Mouse (Mus musculus) small intestine, adult 2 months (tissue): ENCODE data around the gene Zfhx3. TPM values are rescaled to one million over a fixed set of nuclear protein-coding genes. Genes with fewer than 3 reads are reported as not detected.
A peak's percentile ranks its signal among the peaks of the same experiment; 100 is the strongest.

Experiments
- H3K27ac ChIP-seq: fragments of 200-500 bp; 2 replicates; pipeline ENCODE4 v1.5.1; 2012; ENCODE audit warnings: low read depth, low read length, control low read depth, inconsistent platforms; ENCODE audit not compliant: insufficient read depth
- H3K27me3 ChIP-seq: fragments of 200-500 bp; 2 replicates; pipeline ENCODE4 v1.6.1; 2012; ENCODE audit warnings: mild to moderate bottlenecking, moderate library complexity, low read length, inconsistent platforms; ENCODE audit not compliant: control insufficient read depth, insufficient read depth
- H3K36me3 ChIP-seq: fragments of 200-500 bp; 2 replicates; pipeline ENCODE4 v1.6.1; 2012; ENCODE audit warnings: mild to moderate bottlenecking, low read length, control low read depth, inconsistent platforms; ENCODE audit not compliant: control insufficient read depth, insufficient read depth
- H3K4me1 ChIP-seq: fragments of 200-500 bp; 2 replicates; pipeline ENCODE4 v1.6.1; 2012; ENCODE audit warnings: low read length, inconsistent platforms, mixed read lengths; ENCODE audit not compliant: control insufficient read depth, insufficient read depth, insufficient read length
- H3K4me3 ChIP-seq: fragments of 200-500 bp; 2 replicates; pipeline ENCODE4 v1.5.1; 2012; ENCODE audit warnings: low read depth, mild to moderate bottlenecking, control low read depth, inconsistent platforms, low read length, moderate library complexity
- CTCF ChIP-seq: fragments of 200-500 bp; IDR thresholded peaks from 2 replicates; pipeline ENCODE4 v1.5.1; 2012; ENCODE audit warnings: low read depth, mild to moderate bottlenecking, control low read depth, inconsistent platforms, low read length, moderate library complexity, mixed read lengths; ENCODE audit not compliant: insufficient replicate concordance, insufficient read length; ENCODE audit errors: extremely low read depth
- POLR2A ChIP-seq: fragments of 200-500 bp; IDR thresholded peaks from 2 replicates; pipeline ENCODE4 v1.6.1; 2012; ENCODE audit warnings: low read depth, mild to moderate bottlenecking, control low read depth, inconsistent platforms, low read length, moderate library complexity
- WGBS: fragments of 180-500 bp; shearing (Covaris S2); methylation state at CpG from one replicate; pipeline ENCODE4 v1.1.7; 2018; 5-methylcytosine and 5-hydroxymethylcytosine counted together
- polyA plus RNA-seq: library from polyadenylated mRNA; depleted of rRNA; stranded (reverse); fragments of >200 nt; gene quantifications from 2 replicates; pipeline ENCODE4 v1.2.3, GENCODE M21; 2012

The Zfhx3 gene
- polyA plus RNA-seq, 1 experiment = 2.0 TPM

DNA sequence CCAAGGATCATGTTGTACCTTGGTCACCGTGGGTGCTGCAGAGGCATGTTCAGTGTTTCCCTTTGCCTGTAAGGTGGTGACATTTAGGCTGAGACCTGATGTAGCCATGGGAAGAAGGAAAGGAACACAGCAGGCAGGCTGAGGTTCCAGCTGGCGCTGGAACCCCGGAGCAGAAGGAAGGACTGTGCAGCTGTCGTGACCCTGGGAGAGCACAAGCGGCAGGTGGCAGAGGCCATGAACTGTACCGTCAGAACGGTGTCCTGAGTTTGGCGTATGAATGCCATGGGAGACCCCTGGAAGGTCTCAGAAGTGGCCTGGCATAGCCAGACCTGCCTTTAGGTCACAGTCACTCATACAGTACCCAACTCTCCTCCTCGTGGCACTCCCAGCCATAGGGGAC is 939.6 kb downstream of the Zfhx3 start:
- Histone ChIP-seq H3K27me3 (no peaks in the 10 kb centered on the region), H3K36me3 (no peaks in the 10 kb centered on the region), H3K4me3 (no peak overlapping the region), H3K27ac (no peak overlapping the region), H3K4me1 (no peaks in the 10 kb centered on the region; the same call in none of the 2 replicates)
- TF ChIP-seq POLR2A = no peak
- TF ChIP-seq CTCF = no peak
- 84% methylated on average over 9 of the region's 9 CpGs for WGBS

GRCm38 (mm10) chr8:108883381-108883780 is 940.9 kb downstream of the Zfhx3 start:
- 79% methylated on average over 6 of the region's 6 CpGs for WGBS
- Histone ChIP-seq H3K27ac (no peak overlapping the region), H3K4me3 (no peak overlapping the region), H3K4me1 (peaks cover 1% of the 10 kb centered on the region), H3K36me3 (no peaks in the 10 kb centered on the region), H3K27me3 (no peaks in the 10 kb centered on the region)
- TF ChIP-seq POLR2A = no peak
- no peak for TF ChIP-seq CTCF

DNA sequence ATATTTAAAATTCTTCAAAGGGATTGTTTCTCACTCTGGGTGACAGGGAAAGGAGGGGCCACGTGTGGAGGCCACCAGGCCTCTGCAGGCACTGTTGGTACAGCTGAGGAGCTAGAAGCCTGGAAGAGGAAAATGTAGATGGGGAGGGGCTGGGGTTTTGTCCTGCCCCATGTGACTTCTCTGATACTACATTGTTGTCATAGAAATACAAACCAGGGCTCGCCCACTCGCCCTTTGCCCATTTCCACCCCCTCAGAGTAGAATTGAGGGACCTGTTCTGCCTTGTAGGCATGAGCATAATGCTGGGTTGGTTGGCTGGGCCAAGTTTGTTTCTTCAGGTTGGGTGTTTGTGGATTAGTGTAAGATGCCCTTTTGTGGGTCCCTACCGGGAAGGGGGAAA is 942.5 kb downstream of the Zfhx3 start:
- H3K4me1 ChIP-seq = peaks cover 1% of the 10 kb centered on the region
- TF ChIP-seq CTCF (no peak), POLR2A (no peak)
- H3K27ac ChIP-seq = no peak overlapping the region
- no peaks in the 10 kb centered on the region for H3K36me3 ChIP-seq
- H3K27me3 ChIP-seq = no peaks in the 10 kb centered on the region
- no peak overlapping the region for H3K4me3 ChIP-seq
- 39% methylated on average over 4 of the region's 4 CpGs for WGBS

GRCm38 (mm10) chr8:108885450-108885849 is 943.0 kb downstream of the Zfhx3 start:
- Histone ChIP-seq H3K36me3 (no peaks in the 10 kb centered on the region), H3K4me1 (peaks cover 1% of the 10 kb centered on the region), H3K27me3 (no peaks in the 10 kb centered on the region), H3K4me3 (no peak overlapping the region), H3K27ac (no peak overlapping the region)
- TF ChIP-seq POLR2A = no peak
- TF ChIP-seq CTCF = no peak
- WGBS = 76% methylated on average over 14 of the region's 14 CpGs

- 92% methylated on average over 12 of the region's 12 CpGs for WGBS
- Histone ChIP-seq H3K27ac (no peak overlapping the region), H3K4me3 (no peak overlapping the region), H3K36me3 (no peaks in the 10 kb centered on the region), H3K27me3 (no peaks in the 10 kb centered on the region), H3K4me1 (peaks cover 1% of the 10 kb centered on the region)
- TF ChIP-seq CTCF (no peak), POLR2A (no peak)
Measured at GRCm38 (mm10) chr8:108885861-108886260, 943.4 kb downstream of the Zfhx3 start.

GRCm38 (mm10) chr8:108886599-108887255 is 944.3 kb downstream of the Zfhx3 start:
- no peaks in the 10 kb centered on the region for H3K36me3 ChIP-seq
- TF ChIP-seq POLR2A (no peak), CTCF (peak; percentile 84)
- peak overlapping the region; percentile 41 for H3K4me3 ChIP-seq
- H3K27ac ChIP-seq = peak overlapping the region; percentile 32; the same call in 1 of the 2 replicates
- 8% methylated on average over 12 of the region's 12 CpGs for WGBS
- no peaks in the 10 kb centered on the region for H3K27me3 ChIP-seq
- peaks cover 1% of the 10 kb centered on the region for H3K4me1 ChIP-seq

DNA sequence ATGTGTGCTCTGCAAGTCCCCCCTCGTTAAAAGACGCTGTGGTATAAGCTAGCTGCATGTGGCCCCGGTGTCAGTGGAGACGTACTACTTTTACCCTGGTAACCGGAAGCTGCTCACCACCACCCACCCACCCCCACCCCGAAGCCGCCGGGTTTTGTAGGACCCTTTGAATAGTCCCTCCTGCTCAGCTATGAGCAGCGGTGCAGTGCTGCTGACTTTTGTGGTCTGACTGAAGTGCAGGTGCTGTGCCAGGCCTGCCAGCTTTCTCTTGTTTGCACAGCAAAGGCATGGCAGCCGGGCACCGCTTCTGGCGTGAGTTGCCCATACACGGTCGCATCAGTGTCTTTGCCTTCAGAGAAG is 944.8 kb downstream of the Zfhx3 start:
- no peak for TF ChIP-seq POLR2A
- no peak for TF ChIP-seq CTCF
- peaks cover 1% of the 10 kb centered on the region for H3K4me1 ChIP-seq
- WGBS = 51% methylated on average over 14 of the region's 14 CpGs
- 0 out of 2 replicates have a peak overlapping the region, but pooled peaks have one; percentile 41 for H3K4me3 ChIP-seq
- H3K36me3 ChIP-seq = no peaks in the 10 kb centered on the region
- H3K27me3 ChIP-seq = no peaks in the 10 kb centered on the region
- H3K27ac ChIP-seq = no peak overlapping the region

DNA sequence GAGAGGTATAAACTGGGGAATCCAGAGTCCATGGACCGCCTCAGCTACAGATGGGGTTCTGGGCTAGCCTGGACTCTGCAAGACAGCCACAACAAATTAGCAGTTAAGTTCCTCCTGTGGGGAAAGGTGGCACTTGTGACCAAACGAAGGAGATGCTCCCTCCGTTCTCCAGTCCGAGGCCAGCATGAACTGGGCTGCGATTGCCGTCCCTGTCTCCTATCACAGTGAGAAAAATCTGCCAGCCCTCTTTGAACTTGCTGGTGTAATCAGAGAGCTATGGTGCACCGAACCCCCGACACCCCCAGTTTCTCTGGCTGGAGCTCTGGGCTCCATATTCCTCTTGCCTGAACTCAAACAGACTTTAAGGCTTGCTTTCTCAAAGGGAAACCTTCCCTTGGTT is 945.4 kb downstream of the Zfhx3 start:
- TF ChIP-seq POLR2A (no peak), CTCF (no peak)
- Histone ChIP-seq H3K4me3 (no peak overlapping the region), H3K27ac (no peak overlapping the region), H3K36me3 (no peaks in the 10 kb centered on the region), H3K27me3 (no peaks in the 10 kb centered on the region), H3K4me1 (peaks cover 1% of the 10 kb centered on the region)
- 95% methylated on average over 8 of the region's 8 CpGs for WGBS
